ENCODE assay signal across 10 mouse cellular contexts in genomic region chr15:78786411-78786818, GRCm38 (mm10). TPM values are rescaled to one million over a fixed set of nuclear protein-coding genes. Genes with fewer than 3 reads are reported as not detected.
DNase-seq lines count a peak whose midpoint lies in the region; ATAC-seq and TF ChIP-seq lines count a peak whose summit lies in the region.
"Had no signal": no experiment of that assay in that cellular context is flagged by ENCODE, and none has a peak within 500 bp of the region (broad histone marks: within the 10 kb centered on the region; RNA-seq: fewer than 3 reads in every experiment).

No protein-coding gene starts in this region.

- H3K36me3 ChIP-seq in forebrain, postnatal 0 days (ENCODE audit: insufficient read depth) = no peaks in the 10 kb centered on the region
- H3K36me3 ChIP-seq in hindbrain, embryonic 14.5 days (replicated peaks; ENCODE audit: control insufficient read depth, insufficient read depth) = no peaks in the 10 kb centered on the region

- H3K4me3 ChIP-seq in lung, adult 2 months (replicated peaks; ENCODE audit: extremely low read depth, low read depth, low read length) = no peak overlapping the region
- no peak overlapping the region for H3K4me3 ChIP-seq in forebrain, postnatal 0 days (ENCODE audit: low read depth, low read length)
- no peak overlapping the region for H3K4me3 ChIP-seq in hindbrain, embryonic 14.5 days (replicated peaks; ENCODE audit: low read length)

- H3K4me1 ChIP-seq in lung, adult 2 months (ENCODE audit: control insufficient read depth, insufficient read depth, low read length) = peaks cover 35% of the 10 kb centered on the region
- H3K4me1 ChIP-seq in forebrain, postnatal 0 days (ENCODE audit: insufficient read depth) = no peaks in the 10 kb centered on the region
- peaks cover 10% of the 10 kb centered on the region; the same call in 1 of the 2 replicates for H3K4me1 ChIP-seq in hindbrain, embryonic 14.5 days (replicated peaks; ENCODE audit: control insufficient read depth, insufficient read depth, low read length)

- no peak for TF ChIP-seq POLR2A in lung, adult 2 months (IDR thresholded peaks at IDR 0.05; ENCODE audit: borderline replicate concordance, extremely low read depth, low read depth, low read length)

- H3K27ac ChIP-seq in forebrain, postnatal 0 days (ENCODE audit: low read depth, low read length) = peak overlapping the region; percentile 15; the same call in 1 of the 2 replicates
- peak overlapping the region; percentile 20; the same call in 1 of the 2 replicates for H3K27ac ChIP-seq in hindbrain, embryonic 14.5 days

- H3K9me3 ChIP-seq in forebrain, postnatal 0 days (ENCODE audit: low read length) = no peaks in the 10 kb centered on the region
- no peaks in the 10 kb centered on the region for H3K9me3 ChIP-seq in hindbrain, embryonic 14.5 days (ENCODE audit: control insufficient read depth, low read length)

- WGBS in lung, adult 2 months = 52% methylated on average over 9 of the region's 9 CpGs
- 73% methylated on average over 9 of the region's 9 CpGs for WGBS in forebrain, postnatal 0 days
- WGBS in hindbrain, embryonic 14.5 days = 78% methylated on average over 9 of the region's 9 CpGs

- peak; percentile 51 to 55 for DNase-seq in lung, adult 18-20 months
- DNase-seq in lung, adult 2 months = no peak
- no peak for DNase-seq in forebrain, postnatal 0 days
- no peak for DNase-seq in hindbrain, embryonic 14.5 days (ENCODE audit: low spot score)
- peak; percentile 82 for DNase-seq in skeletal muscle tissue, adult 2 months (ENCODE audit: low read depth, low spot score)
- DNase-seq in urinary bladder, postnatal 14 days (ENCODE audit: low spot score) = no peak
- DNase-seq in adrenal gland, postnatal 14 days = no peak
- no peak for DNase-seq in spleen, postnatal 4 days (ENCODE audit: low spot score in 2 of 2)
- DNase-seq: cerebellum, adult 11-12 months had no signal

- no peak overlapping the region for H3K4me2 ChIP-seq in forebrain, postnatal 0 days (ENCODE audit: low read depth)
- no peak overlapping the region for H3K4me2 ChIP-seq in hindbrain, embryonic 14.5 days (replicated peaks)

- no peak for ATAC-seq in forebrain, postnatal 0 days
- no peak for ATAC-seq in hindbrain, embryonic 14.5 days (ENCODE audit: low FRiP score)

- no peak overlapping the region for H3K9ac ChIP-seq in forebrain, postnatal 0 days
- no peak overlapping the region for H3K9ac ChIP-seq in hindbrain, embryonic 14.5 days

- TF ChIP-seq CTCF in lung, adult 2 months (IDR thresholded peaks at IDR 0.05; ENCODE audit: insufficient read depth, low read length) = no peak
- TF ChIP-seq CTCF in forebrain, postnatal 0 days (IDR thresholded peaks at IDR 0.05; ENCODE audit: low read depth) = no peak

- no peaks in the 10 kb centered on the region for H3K27me3 ChIP-seq in forebrain, postnatal 0 days (ENCODE audit: insufficient read depth, low read length)
- no peaks in the 10 kb centered on the region for H3K27me3 ChIP-seq in hindbrain, embryonic 14.5 days (ENCODE audit: control insufficient read depth, insufficient read depth, low read length)

RNA-seq across cellular contexts. Expression of gene Mfng, which starts 13.1 kb away (rescaled TPM):
- 78.0 and 98.3 TPM in 2 replicates for polyA plus RNA-seq in lung, adult 2 months (2012; rRNA removed)
- 6.4 and 11.4 TPM in 2 replicates for total RNA-seq in forebrain, postnatal 0 days (2014; rRNA removed)
- polyA plus RNA-seq in forebrain, postnatal 0 days (2015; fragmentation: Nextera tagmentation; extraction: Ambion mirVana) = 16.0 and 16.8 TPM in 2 replicates
- 11.7 and 12.5 TPM in 2 replicates for polyA plus RNA-seq in hindbrain, embryonic 14.5 days (2014; fragmentation: Nextera tagmentation; extraction: Ambion mirVana)
- 13.1 and 19.8 TPM in 2 replicates for total RNA-seq in adrenal gland, postnatal 14 days (2021)

RNA-seq across cellular contexts. Expression of gene Card10, which starts 16.4 kb away (rescaled TPM):
- polyA plus RNA-seq in lung, adult 2 months (2012; rRNA removed) = 61.5 and 73.5 TPM in 2 replicates
- 0.57 and 0.77 TPM in 2 replicates for total RNA-seq in forebrain, postnatal 0 days (2014; rRNA removed)
- 1.2 and 1.7 TPM in 2 replicates for polyA plus RNA-seq in forebrain, postnatal 0 days (2015; fragmentation: Nextera tagmentation; extraction: Ambion mirVana)
- 2.5 and 2.6 TPM in 2 replicates for polyA plus RNA-seq in hindbrain, embryonic 14.5 days (2014; fragmentation: Nextera tagmentation; extraction: Ambion mirVana)
- 10.6 and 12.7 TPM in 2 replicates for total RNA-seq in adrenal gland, postnatal 14 days (2021)
- total RNA-seq: hematopoietic stem cell, adult 5-6 weeks had no signal

RNA-seq across cellular contexts. Expression of gene Cdc42ep1, which starts 56.0 kb away (rescaled TPM):
- polyA plus RNA-seq in lung, adult 2 months (2012; rRNA removed) = 221 and 277 TPM in 2 replicates
- total RNA-seq in forebrain, postnatal 0 days (2014; rRNA removed) = 8.3 and 8.6 TPM in 2 replicates
- polyA plus RNA-seq in forebrain, postnatal 0 days (2015; fragmentation: Nextera tagmentation; extraction: Ambion mirVana) = 10.6 and 13.5 TPM in 2 replicates
- polyA plus RNA-seq in hindbrain, embryonic 14.5 days (2014; fragmentation: Nextera tagmentation; extraction: Ambion mirVana) = 10.7 and 11.2 TPM in 2 replicates
- 44.5 and 45.1 TPM in 2 replicates for total RNA-seq in adrenal gland, postnatal 14 days (2021)
- total RNA-seq: hematopoietic stem cell, adult 5-6 weeks had no signal

Comparison
In these comparisons a context has a peak if more than half of its experiments do, and no peak if none do; other contexts are left out.
1. DNase-seq: peak in lung, adult 18-20 months (2 of 2) and skeletal muscle tissue, adult 2 months (single experiment); none in lung, adult 2 months (single experiment), forebrain, postnatal 0 days (single experiment), hindbrain, embryonic 14.5 days (single experiment), urinary bladder, postnatal 14 days (single experiment), adrenal gland, postnatal 14 days (single experiment) and spleen, postnatal 4 days (0 of 2).
2. RNA of gene Card10, which starts 16.4 kb away (polyA plus RNA-seq): 61.5 to 73.5 TPM in lung, adult 2 months; 2.5 to 2.6 TPM in hindbrain, embryonic 14.5 days and 1.2 to 1.7 TPM in forebrain, postnatal 0 days; every median in the first group is over 10 times any median in the second.
3. RNA of gene Cdc42ep1, which starts 56.0 kb away (polyA plus RNA-seq): 221 to 277 TPM in lung, adult 2 months; 10.6 to 13.5 TPM in forebrain, postnatal 0 days and 10.7 to 11.2 TPM in hindbrain, embryonic 14.5 days; every median in the first group is over 10 times any median in the second.